Mouse (Mus musculus): Measurements from ENCODE around the gene Suox. TPM values are rescaled to one million over a fixed set of nuclear protein-coding genes. Genes with fewer than 3 reads are reported as not detected.
"Not testable (repeated sequence)": the region's sequence is repeated elsewhere in the genome, so short reads cannot be mapped to it uniquely, and the experiment has no call there.

Gene Suox
- 6.3 and 7.2 TPM in 2 replicates for polyA plus RNA-seq (2012; ENCODE audit: insufficient read depth, insufficient read length, missing spikeins)

DNA sequence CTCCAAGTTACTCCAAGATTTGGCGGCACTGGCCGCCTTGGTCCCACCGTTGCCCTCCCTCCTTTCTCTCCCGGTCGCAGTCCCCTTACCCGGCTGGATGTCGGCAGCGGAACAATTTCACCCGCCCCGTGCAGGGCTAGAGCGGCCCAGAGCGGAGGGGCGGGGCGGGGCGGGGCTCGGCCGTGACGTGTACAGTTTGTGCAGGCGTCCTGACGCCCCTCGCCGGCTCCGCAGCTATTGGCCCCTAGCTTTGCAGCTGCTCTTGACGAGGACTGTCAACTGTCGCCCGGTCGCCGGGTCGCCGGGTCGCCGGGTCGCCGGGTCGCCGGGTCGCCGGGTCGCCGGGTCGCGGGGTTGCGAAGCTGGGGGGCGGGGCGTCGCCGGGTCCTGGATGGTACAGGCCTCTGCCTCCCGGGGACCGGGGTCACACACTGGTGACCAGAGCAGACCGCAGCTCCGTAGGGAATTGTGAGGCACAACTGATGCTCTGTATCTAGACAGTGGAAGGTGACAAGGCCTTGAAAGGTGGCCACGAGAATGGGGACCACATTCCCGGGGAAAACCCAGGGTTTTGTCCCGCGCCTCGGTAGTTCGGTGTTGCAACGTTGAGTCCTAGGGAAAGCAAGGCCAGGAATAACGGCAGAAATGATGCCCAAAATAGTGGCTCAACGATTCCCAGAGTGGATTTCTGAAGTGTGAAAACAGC, at the start of gene Suox:
Gene Suox, minus strand, starts transcription at position 311 of the 706 bp plus-strand sequence.
- Histone ChIP-seq H3K4me3 (ENCODE audit: insufficient read depth, low read length) (peak within 1 kb of the TSS; percentile 82), H3K27ac (ENCODE audit: insufficient read depth, low read depth, low read length) (no peak within 1 kb of the TSS), H3K4me1 (ENCODE audit: control insufficient read depth, insufficient read depth, low read length) (peaks cover 4% of the 10 kb centered on the region)
- TF ChIP-seq CTCF (IDR thresholded peaks at IDR 0.05; ENCODE audit: low read depth, low read length) (no peak), POLR2A (IDR thresholded peaks at IDR 0.05; ENCODE audit: borderline replicate concordance, low read depth, low read length) (no peak)

DNA sequence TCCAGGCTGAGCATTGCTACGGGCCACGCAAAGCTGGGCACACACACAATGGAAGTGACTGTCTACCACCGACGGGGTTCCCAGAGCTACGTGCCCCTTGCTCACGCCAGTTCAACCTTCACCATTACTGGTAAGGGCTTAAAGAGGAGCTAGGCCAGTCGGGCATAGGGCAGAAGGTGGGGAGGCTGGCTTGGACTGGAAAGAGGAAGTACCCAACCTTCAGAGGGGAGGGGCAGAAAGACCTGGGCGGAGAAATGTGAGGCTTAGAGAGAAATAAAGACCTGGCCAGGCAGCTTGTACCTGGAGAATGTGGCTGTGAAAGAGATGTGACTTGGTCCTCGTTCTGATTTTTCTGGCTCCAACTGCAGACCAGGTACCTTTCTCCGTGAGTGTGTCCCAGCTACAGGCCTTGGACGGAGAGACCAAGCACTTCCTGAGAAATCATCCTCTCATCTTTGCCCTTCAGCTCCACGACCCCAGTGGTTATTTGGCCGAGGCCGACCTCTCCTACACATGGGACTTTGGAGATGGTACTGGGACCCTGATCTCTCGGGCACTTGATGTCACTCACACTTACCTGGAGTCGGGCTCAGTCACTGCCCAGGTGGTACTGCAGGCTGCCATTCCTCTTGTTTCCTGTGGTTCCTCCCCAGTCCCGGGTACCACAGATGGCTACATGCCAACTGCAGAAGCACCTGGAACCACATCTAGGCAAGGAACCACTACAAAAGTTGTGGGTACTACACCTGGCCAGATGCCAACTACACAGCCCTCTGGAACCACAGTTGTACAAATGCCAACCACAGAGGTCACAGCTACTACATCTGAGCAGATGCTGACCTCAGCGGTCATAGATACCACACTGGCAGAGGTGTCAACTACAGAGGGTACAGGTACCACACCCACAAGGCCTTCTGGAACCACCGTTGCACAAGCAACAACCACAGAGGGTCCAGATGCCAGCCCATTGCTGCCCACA, 42.0 kb upstream of the Suox start:
- peaks cover 9% of the 10 kb centered on the region; the same call in 1 of the 2 replicates for H3K4me1 ChIP-seq (ENCODE audit: control insufficient read depth, insufficient read depth, low read length)
- H3K27ac ChIP-seq (ENCODE audit: insufficient read depth, low read depth, low read length), result no peak overlapping the region
- H3K4me3 ChIP-seq (ENCODE audit: insufficient read depth, low read length), result no peak overlapping the region
- TF ChIP-seq CTCF (IDR thresholded peaks at IDR 0.05; ENCODE audit: low read depth, low read length), result no peak
- no peak for TF ChIP-seq POLR2A (IDR thresholded peaks at IDR 0.05; ENCODE audit: borderline replicate concordance, low read depth, low read length)

DNA sequence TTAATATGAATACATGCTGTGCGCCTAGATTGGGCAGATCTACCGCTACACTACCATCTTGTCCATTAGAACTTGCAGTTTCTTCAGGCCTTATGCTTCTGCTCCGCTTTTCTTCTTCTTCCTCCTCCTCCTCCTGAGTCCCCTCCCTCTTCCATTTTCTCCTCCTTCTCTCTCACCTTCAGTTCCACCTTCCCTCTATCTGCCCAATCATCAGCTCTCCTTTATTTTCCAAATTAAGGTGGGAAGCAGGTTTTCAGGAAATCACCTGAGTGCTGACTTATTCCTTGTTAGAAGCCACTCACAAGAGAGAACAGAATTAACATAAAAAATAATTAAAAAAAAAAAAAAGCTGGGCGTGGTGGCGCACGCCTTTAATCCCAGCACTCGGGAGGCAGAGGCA, 37.4 kb upstream of the Suox start:
- not testable (repeated sequence) for H3K27ac ChIP-seq (ENCODE audit: insufficient read depth, low read depth, low read length); H3K4me1 ChIP-seq (ENCODE audit: control insufficient read depth, insufficient read depth, low read length); H3K4me3 ChIP-seq (ENCODE audit: insufficient read depth, low read length)

DNA sequence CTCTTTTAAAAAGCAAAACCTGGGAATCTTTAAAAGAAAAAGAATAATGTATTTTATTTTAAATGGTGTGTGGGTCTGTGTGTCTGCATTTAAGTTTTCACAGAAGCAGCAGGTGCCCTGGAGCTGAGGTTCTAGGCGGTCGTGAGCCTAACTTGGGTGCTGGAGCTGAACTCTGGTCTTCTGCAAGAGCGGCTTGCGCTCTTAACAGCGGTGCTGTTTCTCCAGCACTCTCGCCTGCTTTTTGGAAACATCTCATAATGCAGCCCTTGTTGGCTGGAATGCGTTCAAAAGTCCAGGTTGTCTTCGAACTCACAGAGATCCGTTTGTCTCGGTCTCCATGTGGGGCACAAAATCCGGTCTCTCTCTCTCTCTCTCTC, 31.4 kb upstream of the Suox start:
- TF ChIP-seq CTCF (IDR thresholded peaks at IDR 0.05; ENCODE audit: low read depth, low read length), result no peak
- TF ChIP-seq POLR2A (IDR thresholded peaks at IDR 0.05; ENCODE audit: borderline replicate concordance, low read depth, low read length), result no peak
- peaks cover 19% of the 10 kb centered on the region for H3K4me1 ChIP-seq (ENCODE audit: control insufficient read depth, insufficient read depth, low read length)
- H3K27ac ChIP-seq (ENCODE audit: insufficient read depth, low read depth, low read length), result peak overlapping the region; percentile 55
- H3K4me3 ChIP-seq (ENCODE audit: insufficient read depth, low read length), result peak overlapping the region; percentile 27; the same call in 1 of the 2 replicates

DNA sequence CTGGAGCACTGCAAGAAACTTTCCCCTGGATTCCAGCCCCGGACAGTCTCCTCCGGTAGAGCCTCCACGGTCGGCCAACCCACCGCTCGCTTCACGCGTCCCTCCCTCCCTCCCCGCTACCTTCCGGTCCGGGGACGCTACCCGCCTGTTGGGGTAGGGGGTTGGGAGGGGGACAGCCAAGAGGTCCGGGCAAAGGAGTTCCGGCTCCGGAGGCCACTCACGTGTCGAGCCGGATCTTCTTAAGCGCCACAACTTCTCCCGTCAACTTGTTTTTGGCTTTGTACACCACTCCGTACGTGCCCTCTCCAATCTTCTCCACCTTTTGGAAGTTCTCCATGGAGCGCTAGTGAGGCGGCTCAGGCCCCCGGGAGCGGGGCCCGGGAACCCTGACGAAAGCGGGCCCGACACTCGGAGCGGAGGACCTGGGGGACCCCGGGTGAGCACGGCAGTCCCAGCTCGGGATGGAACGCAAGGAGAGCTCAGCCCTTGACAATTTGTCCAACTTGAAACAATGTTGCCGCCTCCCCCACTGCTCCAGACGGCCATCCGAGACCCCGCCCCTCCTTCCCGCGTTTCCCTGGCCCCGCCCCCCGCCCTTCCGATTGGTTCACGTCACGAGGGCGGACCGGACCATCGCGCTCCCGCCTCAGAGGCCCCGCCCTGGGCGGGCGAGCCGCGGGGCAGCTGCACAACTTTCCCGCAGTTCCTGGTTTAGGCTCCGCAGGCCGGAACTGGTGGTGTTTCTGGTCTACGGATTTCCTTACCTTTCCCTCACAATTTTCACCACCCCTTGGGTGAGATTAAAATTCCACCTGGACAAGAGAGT, 30.8 kb upstream of the Suox start, which contains the start of gene Cdk2:
Gene Cdk2, minus strand, starts transcription at position 541 of the 826 bp plus-strand sequence.
- Histone ChIP-seq H3K4me1 (ENCODE audit: control insufficient read depth, insufficient read depth, low read length) (peaks cover 19% of the 10 kb centered on the region), H3K27ac (ENCODE audit: insufficient read depth, low read depth, low read length) (peak within 1 kb of the TSS; percentile 91), H3K4me3 (ENCODE audit: insufficient read depth, low read length) (peak within 1 kb of the TSS; percentile 96)
- TF ChIP-seq CTCF (IDR thresholded peaks at IDR 0.05; ENCODE audit: low read depth, low read length), result no peak
- peak; percentile 90 for TF ChIP-seq POLR2A (IDR thresholded peaks at IDR 0.05; ENCODE audit: borderline replicate concordance, low read depth, low read length)

DNA sequence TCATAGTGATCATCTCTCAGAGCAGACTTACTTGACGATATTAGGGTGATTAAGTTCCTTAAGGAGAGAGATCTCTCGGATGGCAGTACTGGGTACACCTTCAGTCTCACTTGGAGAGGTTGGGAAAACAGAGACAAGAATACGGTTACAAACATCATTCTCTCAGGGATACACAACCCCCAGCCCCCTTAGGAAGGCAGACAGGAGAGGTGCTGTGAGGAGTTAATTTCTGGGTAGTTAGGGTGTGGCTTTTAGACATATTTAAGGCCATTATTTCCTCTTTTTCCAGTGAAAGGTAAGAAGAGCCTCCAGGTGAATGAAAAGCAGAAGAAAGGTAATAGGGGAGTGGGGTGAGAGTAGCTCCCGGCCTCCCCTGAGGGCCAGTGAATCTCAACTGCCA, 30.0 kb upstream of the Suox start, which contains the start of gene Pmel:
Gene Pmel, plus strand, starts transcription at position 301 of the 400 bp plus-strand sequence.
- H3K27ac ChIP-seq (ENCODE audit: insufficient read depth, low read depth, low read length), result peak within 1 kb of the TSS; percentile 91
- TF ChIP-seq CTCF (IDR thresholded peaks at IDR 0.05; ENCODE audit: low read depth, low read length), result no peak
- no peak for TF ChIP-seq POLR2A (IDR thresholded peaks at IDR 0.05; ENCODE audit: borderline replicate concordance, low read depth, low read length)
- peaks cover 19% of the 10 kb centered on the region for H3K4me1 ChIP-seq (ENCODE audit: control insufficient read depth, insufficient read depth, low read length)
- H3K4me3 ChIP-seq (ENCODE audit: insufficient read depth, low read length), result peak within 1 kb of the TSS; percentile 96

DNA sequence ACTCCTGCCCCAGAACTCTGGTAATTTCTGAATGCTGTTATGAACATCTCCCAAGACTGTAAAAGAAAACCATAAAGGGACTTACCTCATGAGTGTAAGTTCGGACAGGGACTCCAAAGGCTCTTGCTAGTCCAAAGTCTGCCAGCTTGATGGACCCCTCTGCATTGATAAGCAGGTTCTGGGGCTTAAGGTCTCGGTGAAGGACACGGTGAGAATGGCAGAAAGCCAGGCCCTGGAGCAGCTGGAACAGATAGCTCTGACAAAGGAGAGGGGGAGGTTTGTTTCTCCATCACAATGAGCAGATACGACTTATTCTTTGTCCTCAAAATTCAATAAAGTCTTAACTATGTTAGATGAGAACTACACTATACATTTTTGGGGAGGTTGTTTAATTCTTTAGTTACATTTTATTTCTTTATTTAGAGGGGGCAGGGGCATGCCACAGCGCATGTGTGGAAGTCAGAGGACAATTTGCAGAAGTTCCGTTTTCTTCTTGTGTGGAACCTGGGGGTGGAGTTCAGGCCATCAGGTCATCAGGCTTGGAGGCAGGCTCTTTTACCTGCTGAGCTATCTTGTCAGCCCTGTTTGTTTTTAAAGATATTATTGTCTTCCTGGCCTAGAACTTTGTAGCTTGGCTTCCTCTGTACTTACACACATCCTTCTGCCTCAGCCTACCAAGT, 28.6 kb upstream of the Suox start:
- Histone ChIP-seq H3K4me3 (ENCODE audit: insufficient read depth, low read length) (peak overlapping the region; percentile 9; the same call in 1 of the 2 replicates), H3K27ac (ENCODE audit: insufficient read depth, low read depth, low read length) (peak overlapping the region; percentile 20), H3K4me1 (ENCODE audit: control insufficient read depth, insufficient read depth, low read length) (peaks cover 22% of the 10 kb centered on the region)
- no peak for TF ChIP-seq CTCF (IDR thresholded peaks at IDR 0.05; ENCODE audit: low read depth, low read length)
- no peak for TF ChIP-seq POLR2A (IDR thresholded peaks at IDR 0.05; ENCODE audit: borderline replicate concordance, low read depth, low read length)

DNA sequence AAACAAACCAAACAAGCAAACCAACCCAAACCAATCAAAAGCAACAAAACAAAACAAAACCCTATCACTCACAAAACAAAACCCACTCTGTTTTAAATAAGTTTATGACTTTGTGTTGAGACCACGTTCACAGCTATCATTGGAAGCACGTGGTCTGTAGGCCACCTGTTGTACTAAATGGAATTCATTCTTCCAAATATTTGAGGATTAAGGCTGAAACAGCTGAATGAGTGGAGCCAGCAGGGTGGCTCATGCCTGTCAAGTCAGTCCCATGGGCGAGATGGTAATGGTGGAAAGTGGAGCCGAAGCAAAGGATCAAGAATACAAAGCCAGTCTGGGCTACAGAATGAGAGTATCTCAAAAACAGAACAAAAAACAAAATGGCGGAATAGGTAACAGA, 26.8 kb upstream of the Suox start:
- no peak for TF ChIP-seq CTCF (IDR thresholded peaks at IDR 0.05; ENCODE audit: low read depth, low read length)
- no peak for TF ChIP-seq POLR2A (IDR thresholded peaks at IDR 0.05; ENCODE audit: borderline replicate concordance, low read depth, low read length)
- Histone ChIP-seq H3K27ac (ENCODE audit: insufficient read depth, low read depth, low read length) (no peak overlapping the region), H3K4me3 (ENCODE audit: insufficient read depth, low read length) (no peak overlapping the region), H3K4me1 (ENCODE audit: control insufficient read depth, insufficient read depth, low read length) (peaks cover 25% of the 10 kb centered on the region)

DNA sequence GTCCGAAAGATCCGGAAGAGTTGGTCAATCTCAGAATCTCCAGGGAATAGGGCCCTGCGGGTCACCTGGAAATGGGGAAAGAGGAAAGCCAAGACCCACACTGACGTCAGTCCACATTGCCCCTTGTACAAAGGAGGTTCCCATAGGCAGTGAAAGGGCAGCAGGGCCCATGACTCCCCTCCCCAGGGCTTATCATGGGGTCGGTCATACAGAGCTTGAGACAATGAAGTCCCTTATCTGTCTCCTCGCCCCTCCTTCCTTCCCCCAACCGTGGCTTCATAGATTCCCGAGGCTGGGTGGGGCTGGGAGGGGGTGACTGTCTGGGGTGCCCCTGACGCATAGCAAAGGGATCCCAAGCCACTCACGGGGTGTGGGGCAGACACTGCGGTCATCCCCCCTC, 25.7 kb upstream of the Suox start:
- Histone ChIP-seq H3K4me3 (ENCODE audit: insufficient read depth, low read length) (no peak overlapping the region), H3K27ac (ENCODE audit: insufficient read depth, low read depth, low read length) (no peak overlapping the region), H3K4me1 (ENCODE audit: control insufficient read depth, insufficient read depth, low read length) (peaks cover 21% of the 10 kb centered on the region)
- TF ChIP-seq POLR2A (IDR thresholded peaks at IDR 0.05; ENCODE audit: borderline replicate concordance, low read depth, low read length) (no peak), CTCF (IDR thresholded peaks at IDR 0.05; ENCODE audit: low read depth, low read length) (no peak)

Measured in bone marrow macrophage, adult 2 months (primary cell).